Mouse (Mus musculus) cerebellum, adult 2 months (tissue): ENCODE measurements around the gene Col5a2.

ENCODE experiments used
- CTCF ChIP-seq: fragments of 200-500 bp; IDR thresholded peaks from 2 replicates; pipeline ENCODE4 v1.5.1; 2011; ENCODE audit warnings: low read depth, mild to moderate bottlenecking, control low read depth, low read length, moderate library complexity, borderline replicate concordance; ENCODE audit not compliant: insufficient read depth
- POLR2A ChIP-seq: fragments of 200-500 bp; IDR thresholded peaks from 2 replicates; pipeline ENCODE4 v1.6.1; 2011; ENCODE audit warnings: low read length, control low read depth, borderline replicate concordance; ENCODE audit not compliant: insufficient read depth

DNA sequence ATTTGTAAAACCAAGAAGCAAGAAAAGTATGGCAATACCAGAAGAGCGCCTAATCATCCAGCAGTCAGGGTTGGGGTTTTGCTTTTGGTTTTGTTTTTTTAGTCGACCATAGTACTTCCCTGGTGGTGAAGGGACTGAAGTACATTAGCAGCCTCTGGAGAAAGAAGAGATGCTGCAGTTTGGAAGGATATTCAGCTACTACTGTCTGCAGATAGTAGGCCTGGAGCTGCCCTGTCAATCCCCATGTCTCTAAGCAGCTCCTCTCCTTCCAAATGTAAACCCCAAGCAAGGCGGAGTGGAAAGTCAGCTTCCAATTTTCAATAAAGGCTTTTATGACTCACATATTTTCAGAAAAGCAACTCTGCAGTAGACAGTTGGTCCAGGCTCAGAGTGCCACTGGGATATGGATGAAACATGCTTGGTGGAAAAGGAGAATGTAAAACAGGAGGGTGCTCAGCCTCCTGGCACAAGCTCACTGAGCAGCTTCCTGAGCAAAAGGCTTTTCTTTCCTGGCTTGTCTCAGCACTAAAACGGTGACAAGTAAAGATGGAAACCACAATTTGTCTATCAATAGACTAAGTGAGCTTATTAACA, 10.9 kb downstream of the Col5a2 start:
- TF ChIP-seq CTCF (no peak), POLR2A (no peak)
